Mouse (Mus musculus): Measurements from ENCODE around the gene Pls1.

DNA sequence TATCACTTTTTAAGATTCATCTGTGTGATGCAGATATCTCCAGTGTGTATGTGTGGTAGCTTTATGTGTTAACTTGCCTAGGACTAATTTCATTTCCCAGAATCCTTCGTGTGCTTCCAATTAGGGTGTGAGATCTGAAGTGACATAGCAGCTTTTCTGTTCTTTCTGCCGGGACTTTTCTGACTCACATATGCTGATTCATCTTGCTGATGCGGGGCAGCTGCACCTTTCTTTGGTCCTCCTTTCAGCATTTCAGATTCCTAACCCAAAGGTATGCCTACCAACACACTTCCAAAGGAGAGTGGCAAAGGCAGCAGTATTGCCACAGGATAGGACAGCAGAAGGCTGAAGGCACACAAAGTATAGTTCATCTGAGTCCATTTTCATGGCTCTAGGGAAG, 141.0 kb downstream of the Pls1 start:
- TF ChIP-seq CTCF (IDR thresholded peaks at IDR 0.05; ENCODE audit: insufficient read depth, low read depth, low read length): no peak
- TF ChIP-seq POLR2A (IDR thresholded peaks at IDR 0.05; ENCODE audit: insufficient read depth, low read depth, low read length): no peak

All from olfactory bulb, adult 2 months (tissue).